Mouse (Mus musculus) kidney, embryonic 14.5 days (tissue): ENCODE measurements around the gene Gpatch8. TPM values are rescaled to one million over a fixed set of nuclear protein-coding genes. Genes with fewer than 3 reads are reported as not detected.
A peak's percentile ranks its signal among the peaks of the same experiment; 100 is the strongest.

Source experiments
- ATAC-seq: fragments of 200-750 bp; cut with Nextera tagmentation; 2 replicates; pipeline ENCODE4 v1.8.0; 2017; ENCODE audit warnings: moderate number of reproducible peaks, mild to moderate bottlenecking, moderate TSS enrichment, moderate library complexity; ENCODE audit not compliant: low FRiP score, low TSS enrichment
- H3K27ac ChIP-seq: fragments of 300-500 bp; sonication (generic); 2 replicates; pipeline ENCODE4 v1.5.1; 2014; ENCODE audit warnings: low read depth, mild to moderate bottlenecking, low read length, moderate library complexity, mixed read lengths
- H3K27me3 ChIP-seq: fragments of 300-500 bp; sonication (generic); 2 replicates; pipeline ENCODE4 v1.6.1; 2014; ENCODE audit warnings: mild to moderate bottlenecking, low read length; ENCODE audit not compliant: control insufficient read depth, insufficient read depth
- H3K36me3 ChIP-seq: fragments of 300-500 bp; sonication (generic); 2 replicates; pipeline ENCODE4 v1.6.1; 2014; ENCODE audit warnings: low read length, mixed read lengths; ENCODE audit not compliant: control insufficient read depth, insufficient read depth
- H3K4me1 ChIP-seq: fragments of 300-500 bp; sonication (generic); 2 replicates; pipeline ENCODE4 v1.6.1; 2014; ENCODE audit warnings: low read length, mixed read lengths; ENCODE audit not compliant: control insufficient read depth, insufficient read depth
- H3K4me2 ChIP-seq: fragments of 300-500 bp; sonication (generic); replicated peaks from 2 replicates; pipeline ENCODE4 v1.6.1; 2014; ENCODE audit warnings: low read depth, mild to moderate bottlenecking, low read length
- H3K4me3 ChIP-seq: fragments of 300-500 bp; sonication (generic); 2 replicates; pipeline ENCODE4 v1.5.1; 2014; ENCODE audit warnings: mild to moderate bottlenecking, low read length
- H3K9ac ChIP-seq: fragments of 300-500 bp; sonication (generic); 2 replicates; pipeline ENCODE4 v1.6.1; 2014; ENCODE audit warnings: low read depth, mild to moderate bottlenecking, low read length, moderate library complexity
- H3K9me3 ChIP-seq: fragments of 300-500 bp; sonication (generic); 2 replicates; pipeline ENCODE4 v1.6.1; 2016; ENCODE audit warnings: low read length; ENCODE audit not compliant: control insufficient read depth
- WGBS: fragments of 180-500 bp; shearing (Covaris S2); extraction: QIAGEN DNeasy Blood & Tissue Kit; methylation state at CpG from one replicate; pipeline ENCODE4 v1.1.7; 2014; 5-methylcytosine and 5-hydroxymethylcytosine counted together
- polyA plus RNA-seq: library from polyadenylated mRNA; unstranded; fragments of >200 nt; fragmentation: Nextera tagmentation; extraction: Ambion mirVana; gene quantifications from 2 replicates; pipeline ENCODE4 v1.2.1, GENCODE M21; 2014

The Gpatch8 gene
- polyA plus RNA-seq, 1 experiment from 2014 or later: 60.6 TPM

GRCm38 (mm10) chr11:102576050-102576754 lies 20.0 kb upstream of the Gpatch8 start:
- WGBS: 70% methylated on average over 13 of the region's 13 CpGs
- Histone ChIP-seq H3K9ac (no peak overlapping the region), H3K4me3 (no peak overlapping the region), H3K4me2 (no peak overlapping the region), H3K9me3 (no peaks in the 10 kb centered on the region), H3K4me1 (peaks cover 16% of the 10 kb centered on the region), H3K36me3 (no peaks in the 10 kb centered on the region), H3K27ac (no peak overlapping the region), H3K27me3 (no peaks in the 10 kb centered on the region)
- ATAC-seq: no peak

DNA sequence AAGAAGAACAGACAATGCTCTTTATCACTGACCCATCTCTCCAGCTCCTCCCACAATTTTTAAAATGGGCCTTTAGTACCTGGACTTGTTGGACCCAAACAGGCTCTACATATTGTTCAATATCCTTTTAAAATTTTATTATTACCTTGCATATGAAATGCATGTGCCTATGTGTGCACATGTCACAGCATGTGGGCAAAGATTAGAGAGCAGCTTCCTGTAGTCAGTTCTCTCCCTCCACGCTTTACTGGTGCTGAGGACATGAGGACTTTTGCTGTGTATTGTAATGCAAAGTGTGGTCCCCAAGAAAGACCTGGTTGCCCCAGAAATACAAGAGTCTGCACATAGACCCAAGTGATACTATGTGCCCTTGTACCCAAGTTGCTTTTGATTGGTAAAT lies 18.8 kb upstream of the Gpatch8 start:
- 90% methylated on average over 1 of the region's 1 CpGs for WGBS
- no peak overlapping the region for H3K27ac ChIP-seq
- no peak overlapping the region for H3K4me3 ChIP-seq
- ATAC-seq: no peak
- no peaks in the 10 kb centered on the region for H3K9me3 ChIP-seq
- H3K36me3 ChIP-seq: no peaks in the 10 kb centered on the region
- H3K9ac ChIP-seq: no peak overlapping the region
- H3K27me3 ChIP-seq: no peaks in the 10 kb centered on the region
- H3K4me1 ChIP-seq: peaks cover 15% of the 10 kb centered on the region; the same call in 1 of the 2 replicates
- H3K4me2 ChIP-seq: no peak overlapping the region

GRCm38 (mm10) chr11:102572866-102573663 lies 16.9 kb upstream of the Gpatch8 start:
- Histone ChIP-seq H3K27ac (no peak overlapping the region), H3K4me1 (0 out of 2 replicates have a peak, but pooled peaks cover 3% of the 10 kb centered on the region), H3K9me3 (no peaks in the 10 kb centered on the region), H3K4me2 (peak overlapping the region; percentile 65), H3K27me3 (no peaks in the 10 kb centered on the region), H3K4me3 (peak overlapping the region; percentile 43), H3K36me3 (no peaks in the 10 kb centered on the region), H3K9ac (peak overlapping the region; percentile 58)
- peak; percentile 68 for ATAC-seq
- 14% methylated on average over 18 of the region's 18 CpGs for WGBS

- no peak for ATAC-seq
- 78% methylated on average over 7 of the region's 7 CpGs for WGBS
- no peak overlapping the region for H3K9ac ChIP-seq
- no peak overlapping the region for H3K27ac ChIP-seq
- no peaks in the 10 kb centered on the region for H3K27me3 ChIP-seq
- H3K4me1 ChIP-seq: 0 out of 2 replicates have a peak, but pooled peaks cover 3% of the 10 kb centered on the region
- no peak overlapping the region for H3K4me3 ChIP-seq
- H3K36me3 ChIP-seq: no peaks in the 10 kb centered on the region
- H3K9me3 ChIP-seq: no peaks in the 10 kb centered on the region
- H3K4me2 ChIP-seq: no peak overlapping the region
These were observed 12.7 kb upstream of the Gpatch8 start for GRCm38 (mm10) chr11:102568756-102569377.

- H3K4me3 ChIP-seq: no peak overlapping the region
- no peak overlapping the region for H3K27ac ChIP-seq
- no peak overlapping the region for H3K9ac ChIP-seq
- H3K4me1 ChIP-seq: 0 out of 2 replicates have a peak, but pooled peaks cover under 1% of the 10 kb centered on the region
- H3K4me2 ChIP-seq: no peak overlapping the region
- no peaks in the 10 kb centered on the region for H3K27me3 ChIP-seq
- 82% methylated on average over 12 of the region's 12 CpGs for WGBS
- no peaks in the 10 kb centered on the region for H3K9me3 ChIP-seq
- no peak for ATAC-seq
- no peaks in the 10 kb centered on the region for H3K36me3 ChIP-seq
These were observed 12.0 kb upstream of the Gpatch8 start for GRCm38 (mm10) chr11:102568191-102568590.

DNA sequence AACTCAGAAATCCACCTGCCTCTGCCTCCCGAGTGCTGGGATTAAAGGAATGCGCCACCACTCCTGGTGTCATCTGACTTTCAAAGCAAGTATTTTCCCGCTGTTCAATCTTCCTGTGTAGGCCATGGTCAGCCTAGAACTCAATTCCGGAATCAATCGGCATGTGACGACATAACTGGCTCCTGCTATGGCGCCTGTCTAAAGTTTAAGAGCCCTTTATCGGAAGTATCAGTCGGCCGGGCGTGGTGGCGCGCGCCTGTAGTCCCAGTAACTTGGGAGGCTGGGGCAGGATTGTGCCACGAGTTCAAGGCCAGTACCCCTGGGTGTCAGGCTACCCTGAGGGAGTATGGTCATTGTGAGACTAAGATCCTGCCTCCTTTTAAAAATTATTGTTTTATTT lies 11.5 kb upstream of the Gpatch8 start:
- Histone ChIP-seq H3K4me2 (no peak overlapping the region), H3K27ac (no peak overlapping the region), H3K27me3 (no peaks in the 10 kb centered on the region), H3K9me3 (no peaks in the 10 kb centered on the region), H3K9ac (no peak overlapping the region), H3K4me3 (no peak overlapping the region), H3K36me3 (no peaks in the 10 kb centered on the region), H3K4me1 (no peaks in the 10 kb centered on the region)
- ATAC-seq: no peak
- WGBS: 95% methylated on average over 15 of the region's 15 CpGs

- Histone ChIP-seq H3K9ac (no peak overlapping the region), H3K36me3 (no peaks in the 10 kb centered on the region), H3K4me3 (no peak overlapping the region), H3K9me3 (no peaks in the 10 kb centered on the region), H3K4me1 (no peaks in the 10 kb centered on the region), H3K27me3 (no peaks in the 10 kb centered on the region), H3K4me2 (no peak overlapping the region), H3K27ac (no peak overlapping the region)
- 87% methylated on average over 6 of the region's 6 CpGs for WGBS
- ATAC-seq: no peak
These were observed 11.0 kb upstream of the Gpatch8 start for GRCm38 (mm10) chr11:102567157-102567556.

DNA sequence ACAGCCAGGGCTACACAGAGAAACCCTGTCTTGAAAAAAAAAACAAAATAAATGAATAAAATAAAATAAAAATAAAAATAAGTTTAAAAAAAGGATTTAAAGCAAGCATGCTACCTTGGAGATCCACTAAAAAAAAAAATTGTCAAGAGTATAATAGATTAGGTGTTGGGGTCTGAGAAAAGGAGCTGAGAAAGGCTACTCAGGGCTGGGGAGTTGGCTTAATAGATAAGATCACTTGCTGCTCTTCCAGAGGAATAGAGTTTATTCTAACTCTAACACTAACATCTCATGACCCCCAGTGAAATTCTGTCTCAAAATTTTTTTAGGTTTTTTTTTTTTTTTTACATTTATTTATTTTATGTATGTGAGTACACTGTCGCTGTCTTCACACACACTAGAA lies 10.1 kb upstream of the Gpatch8 start:
- no peak overlapping the region for H3K9ac ChIP-seq
- no peak overlapping the region for H3K4me3 ChIP-seq
- no peaks in the 10 kb centered on the region for H3K9me3 ChIP-seq
- H3K4me1 ChIP-seq: no peaks in the 10 kb centered on the region
- H3K4me2 ChIP-seq: no peak overlapping the region
- no peaks in the 10 kb centered on the region for H3K27me3 ChIP-seq
- 100% methylated on average over 1 of the region's 1 CpGs for WGBS
- no peak for ATAC-seq
- H3K36me3 ChIP-seq: no peaks in the 10 kb centered on the region
- H3K27ac ChIP-seq: no peak overlapping the region

GRCm38 (mm10) chr11:102565741-102566140 lies 9.5 kb upstream of the Gpatch8 start:
- Histone ChIP-seq H3K4me2 (no peak overlapping the region), H3K9ac (no peak overlapping the region), H3K9me3 (no peaks in the 10 kb centered on the region), H3K4me1 (no peaks in the 10 kb centered on the region), H3K27me3 (no peaks in the 10 kb centered on the region), H3K36me3 (no peaks in the 10 kb centered on the region), H3K4me3 (no peak overlapping the region), H3K27ac (no peak overlapping the region)
- no peak for ATAC-seq
